Mouse (Mus musculus) spleen, adult 10 weeks (tissue): ENCODE measurements around the gene Gprc5d. TPM values are rescaled to one million over a fixed set of nuclear protein-coding genes. Genes with fewer than 3 reads are reported as not detected.

Source experiments
- polyA plus RNA-seq: library from polyadenylated mRNA; stranded (reverse); fragments of 350-450 nt; fragmentation: Illumina TruSeq; extraction: RNeasy Lipid Tissue Mini Kit (QIAGEN cat#74804); gene quantifications from one replicate; pipeline ENCODE4 v1.2.3, GENCODE M21; 2015; ENCODE audit warnings: low replicate concordance; ENCODE audit not compliant: insufficient read depth

Gprc5d gene
- not detected for polyA plus RNA-seq

DNA sequence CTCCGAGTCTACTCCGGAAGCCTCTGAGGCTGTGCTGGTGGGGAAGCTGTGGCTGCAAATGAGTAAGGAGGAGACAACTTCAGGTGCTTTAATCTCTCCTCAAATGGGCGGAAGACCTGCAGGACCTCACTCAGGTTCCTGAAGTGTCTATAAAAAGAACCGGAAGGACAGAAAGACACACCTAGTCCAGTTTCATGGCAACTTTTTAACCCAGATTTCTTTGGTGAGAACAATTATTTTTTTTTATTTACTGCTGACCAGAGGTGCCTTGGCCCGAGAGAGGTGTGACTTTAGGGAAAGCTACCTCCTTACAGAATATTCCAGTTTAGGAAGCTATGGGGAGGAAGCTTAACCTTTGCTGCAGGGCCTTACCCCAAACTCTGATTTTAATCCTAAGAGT, at the start of gene Gprc5d:
Gene Gprc5d (minus strand): TSS at position 101 of the 400 bp plus-strand sequence.

DNA sequence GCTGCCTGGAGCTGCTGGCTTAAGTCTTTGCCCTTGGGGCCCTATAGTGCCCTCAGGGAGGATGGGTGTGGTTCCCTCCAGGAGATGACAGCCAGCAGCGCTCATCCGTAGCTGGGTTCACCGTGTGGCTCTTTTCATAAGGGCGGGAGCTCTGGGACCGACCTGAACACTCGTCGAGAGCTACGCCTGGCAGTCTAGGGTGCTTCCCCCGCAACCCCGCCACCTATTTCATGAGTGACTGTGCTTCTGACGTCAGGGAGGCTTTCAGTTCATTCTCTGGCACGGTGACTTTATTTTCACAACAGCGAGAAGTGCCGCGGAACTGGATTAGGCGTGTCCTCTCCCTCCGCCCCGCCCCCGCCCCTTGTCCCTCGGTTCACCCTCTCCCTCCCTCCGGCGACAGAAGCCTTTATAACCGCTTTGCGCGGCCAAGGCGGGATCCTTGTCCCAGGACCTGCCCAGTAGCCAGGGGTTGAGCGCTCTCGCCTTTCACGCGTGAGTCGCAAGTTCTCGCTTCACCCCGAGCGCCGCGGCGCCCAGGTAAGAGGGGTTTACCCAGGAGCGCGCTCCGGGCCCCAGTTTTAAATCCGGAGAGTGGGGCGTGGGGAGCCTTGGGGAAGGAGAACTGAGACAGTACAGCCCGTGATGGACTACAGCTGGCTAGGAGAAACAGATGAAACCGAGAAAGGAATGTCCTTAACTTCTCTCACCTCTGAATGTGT, 52.7 kb downstream of the Gprc5d start, which contains the start of gene Gprc5a:
Gene Gprc5a (plus strand): TSS at position 416 of the 722 bp plus-strand sequence.

Other genes starting within 250 kb of the Gprc5d start
- gene Gpr19, start 219.7 kb downstream of the Gprc5d start, polyA plus RNA-seq, result 4.7 TPM
- gene Cdkn1b, start 197.9 kb downstream of the Gprc5d start, polyA plus RNA-seq, result 117 TPM
- 2.3 TPM for gene Apold1, start 136.6 kb downstream of the Gprc5d start, polyA plus RNA-seq
- gene Ddx47, start 106.7 kb downstream of the Gprc5d start, polyA plus RNA-seq, result 96.1 TPM
- 0.36 TPM for gene Gprc5a, start 52.6 kb downstream of the Gprc5d start, polyA plus RNA-seq
- gene Fam234b, start 79.7 kb upstream of the Gprc5d start, polyA plus RNA-seq, result 15.2 TPM
- 102 TPM for gene Hebp1, start 79.7 kb upstream of the Gprc5d start, polyA plus RNA-seq
- 0.30 TPM for gene Gsg1, start 136.1 kb upstream of the Gprc5d start, polyA plus RNA-seq
- not detected for gene Pbp2, start 192.1 kb upstream of the Gprc5d start, polyA plus RNA-seq
- 22.4 TPM for gene Emp1, start 244.3 kb upstream of the Gprc5d start, polyA plus RNA-seq